Comparison of ENCODE assay signal across 8 mouse cellular contexts in genomic region chr2:71545882-71546639, GRCm38 (mm10). TPM values are rescaled to one million over a fixed set of nuclear protein-coding genes. Genes with fewer than 3 reads are reported as not detected.
DNase-seq lines count a peak whose midpoint lies in the region; ATAC-seq and TF ChIP-seq lines count a peak whose summit lies in the region.

No protein-coding gene starts in this region.

- no peaks in the 10 kb centered on the region for H3K9me3 ChIP-seq in forebrain, embryonic 13.5 days (replicated peaks)
- H3K9me3 ChIP-seq in intestine, embryonic 15.5 days: no peaks in the 10 kb centered on the region
- H3K9me3 ChIP-seq in midbrain, embryonic 14.5 days (ENCODE audit: control insufficient read depth, low read length): no peaks in the 10 kb centered on the region

- WGBS in liver, adult 2 months: 4% methylated on average over 59 of the region's 59 CpGs
- WGBS in forebrain, embryonic 13.5 days: under 1% methylated on average over 56 of the region's 59 CpGs
- WGBS in intestine, embryonic 15.5 days: under 1% methylated on average over 57 of the region's 59 CpGs
- under 1% methylated on average over 59 of the region's 59 CpGs for WGBS in midbrain, embryonic 14.5 days

- no peaks in the 10 kb centered on the region; the same call in 1 of the 2 replicates for H3K4me1 ChIP-seq in liver, adult 2 months (ENCODE audit: control insufficient read depth, insufficient read depth, low read length)
- peaks cover 57% of the 10 kb centered on the region for H3K4me1 ChIP-seq in forebrain, embryonic 13.5 days
- H3K4me1 ChIP-seq in intestine, embryonic 15.5 days (replicated peaks): peaks cover 32% of the 10 kb centered on the region
- H3K4me1 ChIP-seq in midbrain, embryonic 14.5 days (ENCODE audit: control insufficient read depth, insufficient read depth, low read length): peaks cover 13% of the 10 kb centered on the region

- H3K36me3 ChIP-seq in liver, adult 2 months (ENCODE audit: control insufficient read depth, insufficient read depth, low read length): no peaks in the 10 kb centered on the region
- H3K36me3 ChIP-seq in forebrain, embryonic 13.5 days (ENCODE audit: poor library complexity, severe bottlenecking): peaks cover 10% of the 10 kb centered on the region; the same call in 1 of the 2 replicates
- no peaks in the 10 kb centered on the region for H3K36me3 ChIP-seq in intestine, embryonic 15.5 days
- H3K36me3 ChIP-seq in midbrain, embryonic 14.5 days (ENCODE audit: control insufficient read depth, insufficient read depth, low read length): no peaks in the 10 kb centered on the region

- peak overlapping the region; percentile 9; the same call in 1 of the 2 replicates for H3K4me3 ChIP-seq in liver, adult 2 months (ENCODE audit: insufficient read depth, low read depth, low read length)
- H3K4me3 ChIP-seq in forebrain, embryonic 13.5 days: peak overlapping the region; percentile 69
- H3K4me3 ChIP-seq in intestine, embryonic 15.5 days (replicated peaks): peak overlapping the region; percentile 44
- H3K4me3 ChIP-seq in midbrain, embryonic 14.5 days (replicated peaks; ENCODE audit: low read depth, low read length): peak overlapping the region; percentile 34

- peak; percentile 75 for ATAC-seq in forebrain, embryonic 13.5 days
- ATAC-seq in intestine, embryonic 15.5 days: peak; percentile 52
- peak; percentile 68 for ATAC-seq in midbrain, embryonic 14.5 days (ENCODE audit: low FRiP score, low TSS enrichment)

- H3K9ac ChIP-seq in liver, adult 2 months (ENCODE audit: low read depth, low read length): no peak overlapping the region
- peak overlapping the region; percentile 90 for H3K9ac ChIP-seq in forebrain, embryonic 13.5 days
- H3K9ac ChIP-seq in intestine, embryonic 15.5 days: peak overlapping the region; percentile 26
- H3K9ac ChIP-seq in midbrain, embryonic 14.5 days (replicated peaks; ENCODE audit: low read length): peak overlapping the region; percentile 6; the same call in 1 of the 2 replicates

- H3K27me3 ChIP-seq in liver, adult 2 months (ENCODE audit: control insufficient read depth, insufficient read depth, low read length): peaks cover 45% of the 10 kb centered on the region
- peaks cover 70% of the 10 kb centered on the region for H3K27me3 ChIP-seq in forebrain, embryonic 13.5 days
- H3K27me3 ChIP-seq in intestine, embryonic 15.5 days (replicated peaks): peaks cover 83% of the 10 kb centered on the region
- H3K27me3 ChIP-seq in midbrain, embryonic 14.5 days (ENCODE audit: control insufficient read depth, insufficient read depth, low read length): peaks cover 92% of the 10 kb centered on the region

- no peak for TF ChIP-seq POLR2A in liver, adult 2 months (IDR thresholded peaks at IDR 0.05; ENCODE audit: extremely low read depth, insufficient read depth, low read length)

- TF ChIP-seq CTCF in liver, adult 2 months (IDR thresholded peaks at IDR 0.05; ENCODE audit: low read depth, low read length): no peak

- H3K4me2 ChIP-seq in forebrain, embryonic 13.5 days: peak overlapping the region; percentile 92
- peak overlapping the region; percentile 85 for H3K4me2 ChIP-seq in intestine, embryonic 15.5 days (replicated peaks)
- peak overlapping the region; percentile 64 for H3K4me2 ChIP-seq in midbrain, embryonic 14.5 days (ENCODE audit: low read length)

- no peak overlapping the region for H3K27ac ChIP-seq in liver, adult 2 months (replicated peaks; ENCODE audit: insufficient read depth, low read depth, low read length)
- peak overlapping the region; percentile 97 for H3K27ac ChIP-seq in forebrain, embryonic 13.5 days
- H3K27ac ChIP-seq in intestine, embryonic 15.5 days: peak overlapping the region; percentile 28; the same call in 1 of the 2 replicates
- peak overlapping the region; percentile 32 for H3K27ac ChIP-seq in midbrain, embryonic 14.5 days (replicated peaks; ENCODE audit: low read depth, low read length)

- DNase-seq in liver, adult 2 months (ENCODE audit: extremely low read depth, low read depth, low spot score): no peak
- no peak for DNase-seq in liver
- DNase-seq in T-cell, adult 2 months (ENCODE audit: low spot score): peak; percentile 33
- peak; percentile 55 for DNase-seq in midbrain, embryonic 14.5 days
- no peak for DNase-seq in ovary, postnatal 10 days (ENCODE audit: low spot score)
- DNase-seq in cerebellum, adult 9-11 months: no peak

- H3K79me2 ChIP-seq in liver, adult 2 months (ENCODE audit: control insufficient read depth, insufficient read depth, low read length): no peaks in the 10 kb centered on the region

RNA-seq across cellular contexts. Expression of gene Dlx2, which starts 0.5 kb away (rescaled TPM):
- not detected in 2 replicates for total RNA-seq in liver, adult 2 months (2014; rRNA removed)
- polyA plus RNA-seq in liver, adult 2 months (2012; rRNA removed): not detected in 2 replicates
- 71.0 and 83.2 TPM in 2 replicates for polyA plus RNA-seq in forebrain, embryonic 13.5 days (2015; fragmentation: Nextera tagmentation; extraction: Ambion mirVana)
- 3.2 and 4.7 TPM in 2 replicates for polyA plus RNA-seq in intestine, embryonic 15.5 days (2015; fragmentation: Nextera tagmentation; extraction: Ambion mirVana)
- 0.41 and 0.67 TPM in 2 replicates for polyA plus RNA-seq in midbrain, embryonic 14.5 days (2014; fragmentation: Nextera tagmentation; extraction: Ambion mirVana)

RNA-seq across cellular contexts. Expression of gene Dlx1, which starts 18.1 kb away (rescaled TPM):
- not detected in 2 replicates for total RNA-seq in liver, adult 2 months (2014; rRNA removed)
- not detected in 2 replicates for polyA plus RNA-seq in liver, adult 2 months (2012; rRNA removed)
- 278 and 287 TPM in 2 replicates for polyA plus RNA-seq in forebrain, embryonic 13.5 days (2015; fragmentation: Nextera tagmentation; extraction: Ambion mirVana)
- polyA plus RNA-seq in intestine, embryonic 15.5 days (2015; fragmentation: Nextera tagmentation; extraction: Ambion mirVana): 7.1 and 7.8 TPM in 2 replicates
- 0.61 and 0.72 TPM in 2 replicates for polyA plus RNA-seq in midbrain, embryonic 14.5 days (2014; fragmentation: Nextera tagmentation; extraction: Ambion mirVana)

Comparison
In these comparisons a context has a peak if more than half of its experiments do, and no peak if none do; other contexts are left out.
1. DNase-seq: peak in T-cell, adult 2 months (single experiment) and midbrain, embryonic 14.5 days (single experiment); none in liver, adult 2 months (single experiment), liver (single experiment), ovary, postnatal 10 days (single experiment) and cerebellum, adult 9-11 months (single experiment).
2. H3K4me3 ChIP-seq: peak in every context shown above with its lines; median percentile 69 in forebrain, embryonic 13.5 days; 44 in intestine, embryonic 15.5 days; 34 in midbrain, embryonic 14.5 days; 9 in liver, adult 2 months.
3. RNA of gene Dlx2, which starts 0.5 kb away (polyA plus RNA-seq): 71.0 to 83.2 TPM in forebrain, embryonic 13.5 days; 3.2 to 4.7 TPM in intestine, embryonic 15.5 days, 0.41 to 0.67 TPM in midbrain, embryonic 14.5 days and not detected in liver, adult 2 months; every median in the first group is over 10 times any median in the second.
4. RNA of gene Dlx1, which starts 18.1 kb away (polyA plus RNA-seq): 278 to 287 TPM in forebrain, embryonic 13.5 days; 7.1 to 7.8 TPM in intestine, embryonic 15.5 days, 0.61 to 0.72 TPM in midbrain, embryonic 14.5 days and not detected in liver, adult 2 months; every median in the first group is over 10 times any median in the second.
5. Peak in every context shown above with its lines, with median percentiles within 50 percentile points of each other: ATAC-seq and H3K4me2 ChIP-seq.